9 mouse cellular contexts compared by ENCODE assay signal in genomic region chr17:12990567-12991145, GRCm38 (mm10). TPM values are rescaled to one million over a fixed set of nuclear protein-coding genes. Genes with fewer than 3 reads are reported as not detected.
DNase-seq lines count a peak whose midpoint lies in the region; ATAC-seq and TF ChIP-seq lines count a peak whose summit lies in the region.
"Had no signal": no experiment of that assay in that cellular context is flagged by ENCODE, and none has a peak within 500 bp of the region (broad histone marks: within the 10 kb centered on the region; RNA-seq: fewer than 3 reads in every experiment).

No protein-coding gene starts in this region.

- ATAC-seq in forebrain, embryonic 13.5 days, result no peak
- ATAC-seq in liver, embryonic 13.5 days (ENCODE audit: low read depth), result no peak

- no peaks in the 10 kb centered on the region for H3K27me3 ChIP-seq in forebrain, embryonic 13.5 days
- no peaks in the 10 kb centered on the region for H3K27me3 ChIP-seq in liver, embryonic 13.5 days

- 63% methylated on average over 8 of the region's 8 CpGs for WGBS in forebrain, embryonic 13.5 days
- 26% methylated on average over 8 of the region's 8 CpGs for WGBS in liver, embryonic 13.5 days (ENCODE audit: insufficient replicate concordance)

- no peaks in the 10 kb centered on the region for H3K9me3 ChIP-seq in forebrain, embryonic 13.5 days (replicated peaks)
- H3K9me3 ChIP-seq in liver, embryonic 13.5 days (replicated peaks), result no peaks in the 10 kb centered on the region

- intact Hi-C loops in gastrocnemius, adult 2 months (cut with DNase I), result loop anchor here (5.0 kb wide), 1 partner anchor 73 kb away; the partner anchor contains the start of genes Mrpl18 and Tcp1
- intact Hi-C loops in gastrocnemius, postnatal 36 days (cut with DNase I), result loop anchor here (5.0 kb wide), 1 partner anchor 73 kb away; the partner anchor contains the start of genes Mrpl18 and Tcp1

- no peak for DNase-seq in gastrocnemius, adult 2 months
- DNase-seq in gastrocnemius, postnatal 36 days, result no peak
- peak; percentile 50 for DNase-seq in A20 (ENCODE audit: low read depth, low spot score)
- no peak for DNase-seq in liver, embryonic 13.5 days
- no peak for DNase-seq in MN1 (ENCODE audit: low spot score)
- DNase-seq in adrenal gland, postnatal 25 days, result no peak
- no peak for DNase-seq in adrenal gland, postnatal 14 days
- DNase-seq: kidney, adult 11 months had no signal

- peak overlapping the region; percentile 100 for H3K9ac ChIP-seq in forebrain, embryonic 13.5 days
- H3K9ac ChIP-seq in liver, embryonic 13.5 days, result peak overlapping the region; percentile 100

- H3K4me3 ChIP-seq in gastrocnemius, adult 2 months, result peak overlapping the region; percentile 100
- peak overlapping the region; percentile 97 for H3K4me3 ChIP-seq in forebrain, embryonic 13.5 days
- H3K4me3 ChIP-seq in liver, embryonic 13.5 days (replicated peaks), result peak overlapping the region; percentile 99

- no peak for TF ChIP-seq CTCF in gastrocnemius, adult 2 months (IDR thresholded peaks at IDR 0.05)

- H3K4me1 ChIP-seq in forebrain, embryonic 13.5 days, result peaks cover 26% of the 10 kb centered on the region
- H3K4me1 ChIP-seq in liver, embryonic 13.5 days (replicated peaks), result peaks cover 34% of the 10 kb centered on the region

- peaks cover 9% of the 10 kb centered on the region for H3K36me3 ChIP-seq in forebrain, embryonic 13.5 days (ENCODE audit: poor library complexity, severe bottlenecking)
- H3K36me3 ChIP-seq in liver, embryonic 13.5 days, result peaks cover 12% of the 10 kb centered on the region

- peak overlapping the region; percentile 100 for H3K27ac ChIP-seq in gastrocnemius, adult 2 months
- no peak overlapping the region for H3K27ac ChIP-seq in forebrain, embryonic 13.5 days
- peak overlapping the region; percentile 99 for H3K27ac ChIP-seq in liver, embryonic 13.5 days

- peak overlapping the region; percentile 91 for H3K4me2 ChIP-seq in forebrain, embryonic 13.5 days
- H3K4me2 ChIP-seq in liver, embryonic 13.5 days, result peak overlapping the region; percentile 91

RNA-seq across cellular contexts. Expression of gene Wtap, which starts 3.3 kb away (rescaled TPM):
- 10 to 100 TPM; 29.1 to 30.0 TPM for total RNA-seq in gastrocnemius, adult 2 months (2021)
- 10 to 100 TPM; 22.4 to 25.6 TPM for total RNA-seq in gastrocnemius, postnatal 36 days (2021)
- polyA plus RNA-seq in forebrain, embryonic 13.5 days (2015; fragmentation: Nextera tagmentation; extraction: Ambion mirVana), result 166 and 170 TPM in 2 replicates
- polyA plus RNA-seq in liver, embryonic 13.5 days (2015; fragmentation: Nextera tagmentation; extraction: Ambion mirVana), result 63.4 and 69.1 TPM in 2 replicates
- 60.2 and 67.5 TPM in 2 replicates for total RNA-seq in adrenal gland, postnatal 25 days (2021)
- total RNA-seq in adrenal gland, postnatal 14 days (2021), result 58.1 and 63.8 TPM in 2 replicates

RNA-seq across cellular contexts. Expression of gene Sod2, which starts 16.0 kb away (rescaled TPM):
- 100 to 1,000 TPM; 383 to 534 TPM for total RNA-seq in gastrocnemius, adult 2 months (2021)
- total RNA-seq in gastrocnemius, postnatal 36 days (2021), result 100 to 1,000 TPM; 433 to 444 TPM
- polyA plus RNA-seq in forebrain, embryonic 13.5 days (2015; fragmentation: Nextera tagmentation; extraction: Ambion mirVana), result 116 and 118 TPM in 2 replicates
- 146 and 149 TPM in 2 replicates for polyA plus RNA-seq in liver, embryonic 13.5 days (2015; fragmentation: Nextera tagmentation; extraction: Ambion mirVana)
- total RNA-seq in adrenal gland, postnatal 25 days (2021), result 333 and 383 TPM in 2 replicates
- total RNA-seq in adrenal gland, postnatal 14 days (2021), result 674 and 682 TPM in 2 replicates

RNA-seq across cellular contexts. Expression of gene Acat2, which starts 30.1 kb away (rescaled TPM):
- 1 to 10 TPM; 2.6 to 4.9 TPM for total RNA-seq in gastrocnemius, adult 2 months (2021)
- 1 to 10 TPM; 3.5 to 4.3 TPM for total RNA-seq in gastrocnemius, postnatal 36 days (2021)
- polyA plus RNA-seq in forebrain, embryonic 13.5 days (2015; fragmentation: Nextera tagmentation; extraction: Ambion mirVana), result 348 and 354 TPM in 2 replicates
- polyA plus RNA-seq in liver, embryonic 13.5 days (2015; fragmentation: Nextera tagmentation; extraction: Ambion mirVana), result 87.7 and 104 TPM in 2 replicates
- total RNA-seq in adrenal gland, postnatal 25 days (2021), result 122 and 138 TPM in 2 replicates
- total RNA-seq in adrenal gland, postnatal 14 days (2021), result 90.9 and 102 TPM in 2 replicates

RNA-seq across cellular contexts. Expression of gene Acat3, which starts 50.3 kb away (rescaled TPM):
- not detected for total RNA-seq in gastrocnemius, adult 2 months (2021)
- not detected for total RNA-seq in gastrocnemius, postnatal 36 days (2021)
- 0.71 and 1.5 TPM in 2 replicates for polyA plus RNA-seq in forebrain, embryonic 13.5 days (2015; fragmentation: Nextera tagmentation; extraction: Ambion mirVana)
- 1.9 and 2.6 TPM in 2 replicates for polyA plus RNA-seq in liver, embryonic 13.5 days (2015; fragmentation: Nextera tagmentation; extraction: Ambion mirVana)
- total RNA-seq in adrenal gland, postnatal 25 days (2021), result 2.0 and 3.1 TPM in 2 replicates
- total RNA-seq in adrenal gland, postnatal 14 days (2021), result 1.6 and 21.6 TPM in 2 replicates

Comparison
In these comparisons a context has a peak if more than half of its experiments do, and no peak if none do; other contexts are left out.
1. RNA of gene Acat2, which starts 30.1 kb away (total RNA-seq): 122 to 138 TPM in adrenal gland, postnatal 25 days and 90.9 to 102 TPM in adrenal gland, postnatal 14 days; 2.6 to 4.9 TPM in gastrocnemius, adult 2 months and 3.5 to 4.3 TPM in gastrocnemius, postnatal 36 days; every median in the first group is over 10 times any median in the second.
2. Peak in every context shown above with its lines, with median percentiles within 50 percentile points of each other: H3K4me3 ChIP-seq.